Mouse (Mus musculus): ENCODE measurements around the gene Zfp408. TPM values are rescaled to one million over a fixed set of nuclear protein-coding genes. Genes with fewer than 3 reads are reported as not detected.

Zfp408 gene
- 11.8 TPM for polyA plus RNA-seq (2012; fragmentation: generic; extraction: Trizol)

DNA sequence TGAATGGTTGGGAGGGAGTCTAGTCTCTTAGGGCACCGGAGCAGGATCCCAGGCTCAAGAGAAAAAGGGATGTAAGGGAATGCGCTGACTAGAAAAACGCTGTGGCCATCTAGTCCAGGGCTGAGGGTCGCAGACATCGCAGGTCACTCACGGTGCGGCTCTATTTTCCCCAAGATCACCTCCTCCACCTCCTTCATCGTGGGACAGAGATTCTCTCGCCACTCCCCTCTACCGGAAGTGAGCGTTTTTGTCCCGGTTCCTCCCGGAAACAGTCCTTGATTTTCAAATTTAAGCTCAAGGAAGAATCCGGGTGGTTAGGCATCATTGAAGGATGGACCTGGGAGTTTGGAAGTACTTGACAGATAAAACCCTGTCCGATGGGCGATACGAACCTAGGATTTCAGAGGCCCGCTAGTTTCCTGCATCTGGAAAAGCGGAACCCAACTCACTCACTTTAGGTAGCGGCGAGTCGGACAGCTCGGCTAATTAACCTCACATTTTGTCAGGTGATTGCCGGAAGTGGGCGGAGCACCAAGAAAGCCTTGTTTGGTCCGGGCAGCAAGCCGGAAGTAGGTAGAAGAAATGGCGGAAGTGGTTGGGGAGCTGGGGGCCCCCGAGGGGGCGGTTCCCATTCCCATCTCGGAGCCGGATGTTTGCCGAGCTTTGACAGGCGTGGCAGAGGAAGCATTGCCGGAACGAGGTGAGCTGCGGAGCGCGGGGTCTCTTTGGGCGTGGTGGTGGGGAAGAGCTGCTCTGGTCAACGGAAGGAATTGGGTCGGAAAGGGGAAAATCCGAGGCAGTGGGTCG lies at the start of gene Zfp408, which contains the start of gene Arhgap1:
TSS of gene Zfp408 (minus strand) at position 239 of the 807 bp plus-strand sequence.
TSS of gene Arhgap1 (plus strand) at position 308 of the 807 bp plus-strand sequence.
- peaks cover 32% of the 10 kb centered on the region for H3K36me3 ChIP-seq (ENCODE audit: control insufficient read depth, insufficient read depth)
- H3K27me3 ChIP-seq (ENCODE audit: control insufficient read depth, insufficient read depth, insufficient read length) = no peaks in the 10 kb centered on the region

DNA sequence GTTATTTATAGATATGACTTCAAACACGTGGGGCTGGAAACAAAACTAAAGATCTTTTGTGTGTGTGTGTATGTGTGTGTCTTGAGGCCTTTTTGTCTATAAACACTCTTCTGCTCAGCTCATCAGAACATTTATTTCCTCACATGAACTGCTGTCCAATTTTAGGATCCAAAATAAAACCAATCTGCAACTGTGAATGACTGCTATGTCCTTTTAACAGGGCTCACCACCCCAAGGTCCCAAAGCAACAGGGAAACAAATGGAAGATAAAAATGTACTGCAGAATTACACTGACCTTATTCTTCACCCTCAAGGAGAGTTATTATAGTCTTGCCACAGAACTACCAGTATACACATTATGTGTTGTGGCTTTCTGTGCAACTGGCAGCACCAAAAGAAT lies 49.6 kb upstream of the Zfp408 start:
- Histone ChIP-seq H3K36me3 (ENCODE audit: control insufficient read depth, insufficient read depth) (no peaks in the 10 kb centered on the region), H3K79me2 (ENCODE audit: control insufficient read depth, insufficient read depth) (peaks cover 5% of the 10 kb centered on the region), H3K4me2 (ENCODE audit: low read depth) (peak overlapping the region; percentile 28), H3K27me3 (ENCODE audit: control insufficient read depth, insufficient read depth, insufficient read length) (no peaks in the 10 kb centered on the region), H3ac (ENCODE audit: control insufficient read depth, insufficient read length) (no peak overlapping the region), H3K4me3 (no peak overlapping the region)
- no peak for TF ChIP-seq USF1 (IDR thresholded peaks at IDR 0.05; ENCODE audit: low read depth)
- no peak for TF ChIP-seq MYOD1 (IDR thresholded peaks at IDR 0.05; ENCODE audit: control insufficient read depth in 1 of 3, insufficient read length in 2 of 3, low read depth in 2 of 3)
- no peak for TF ChIP-seq SRF (IDR thresholded peaks at IDR 0.05; ENCODE audit: control insufficient read depth, insufficient read length, low read depth)
- TF ChIP-seq TCF12 (IDR thresholded peaks at IDR 0.05; ENCODE audit: insufficient read depth, poor library complexity, severe bottlenecking) = no peak
- no peak for TF ChIP-seq MAX (IDR thresholded peaks at IDR 0.05; ENCODE audit: low read depth)
- TF ChIP-seq E2F4 (IDR thresholded peaks at IDR 0.05; ENCODE audit: insufficient read depth) = no peak
- no peak for TF ChIP-seq POLR2A (IDR thresholded peaks at IDR 0.05; ENCODE audit: insufficient read length, low read depth)
- no peak for TF ChIP-seq REST (IDR thresholded peaks at IDR 0.05; ENCODE audit: insufficient read depth, insufficient read length)
- TF ChIP-seq MYOG (IDR thresholded peaks at IDR 0.05; ENCODE audit: control insufficient read depth in 1 of 3, insufficient read depth in 1 of 3, insufficient read length in 2 of 3, low read depth in 2 of 3) = no peak
- TF ChIP-seq CEBPB (IDR thresholded peaks at IDR 0.05; ENCODE audit: insufficient read depth, poor library complexity, severe bottlenecking) = no peak
- no peak for TF ChIP-seq TCF3 (IDR thresholded peaks at IDR 0.05; ENCODE audit: insufficient read length, low read depth)
- TF ChIP-seq POLR2AphosphoS2 (IDR thresholded peaks at IDR 0.05; ENCODE audit: insufficient read length, low read depth) = no peak

More for the DNA sequence above, at the start of gene Zfp408, which contains the start of gene Arhgap1:
- peaks cover 55% of the 10 kb centered on the region for H3K79me2 ChIP-seq (ENCODE audit: control insufficient read depth, insufficient read depth)
- H3K4me3 ChIP-seq = peak within 1 kb of the TSS; percentile 96
- H3K4me2 ChIP-seq (ENCODE audit: low read depth) = peak within 1 kb of the TSS; percentile 95
- TF ChIP-seq SRF (IDR thresholded peaks at IDR 0.05; ENCODE audit: control insufficient read depth, insufficient read length, low read depth) (peak; percentile 96), POLR2A (IDR thresholded peaks at IDR 0.05; ENCODE audit: insufficient read length, low read depth) (peak; percentile 88), POLR2AphosphoS2 (IDR thresholded peaks at IDR 0.05; ENCODE audit: insufficient read length, low read depth) (peak; percentile 84), MAX (IDR thresholded peaks at IDR 0.05; ENCODE audit: low read depth) (no peak), MYOG (IDR thresholded peaks at IDR 0.05; ENCODE audit: control insufficient read depth in 1 of 3, insufficient read depth in 1 of 3, insufficient read length in 2 of 3, low read depth in 2 of 3) (no peak), USF1 (IDR thresholded peaks at IDR 0.05; ENCODE audit: low read depth) (peak; percentile 88), CEBPB (IDR thresholded peaks at IDR 0.05; ENCODE audit: insufficient read depth, poor library complexity, severe bottlenecking) (no peak)
- peak within 1 kb of the TSS; percentile 42 for H3ac ChIP-seq (ENCODE audit: control insufficient read depth, insufficient read length)

DNA sequence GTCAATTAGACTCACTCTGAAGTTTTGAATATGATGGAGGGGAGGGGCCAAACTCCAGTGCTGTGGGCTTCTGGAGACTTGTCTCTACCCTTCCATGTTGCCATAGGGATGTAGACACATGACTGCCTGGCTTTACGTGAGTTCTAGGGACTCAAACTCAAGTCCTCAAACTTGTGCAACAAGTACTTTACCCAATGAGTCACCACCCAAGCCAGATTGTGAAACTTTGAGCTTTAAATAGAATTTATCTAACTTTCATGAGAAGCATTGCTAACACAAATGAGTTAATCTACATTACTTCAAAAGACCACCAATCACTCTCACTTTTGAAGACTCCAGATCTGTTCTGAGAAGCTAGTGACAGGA lies 46.6 kb upstream of the Zfp408 start:
- no peaks in the 10 kb centered on the region for H3K27me3 ChIP-seq (ENCODE audit: control insufficient read depth, insufficient read depth, insufficient read length)
- no peak overlapping the region for H3K4me2 ChIP-seq (ENCODE audit: low read depth)
- H3K36me3 ChIP-seq (ENCODE audit: control insufficient read depth, insufficient read depth) = peaks cover 3% of the 10 kb centered on the region
- no peak overlapping the region for H3ac ChIP-seq (ENCODE audit: control insufficient read depth, insufficient read length)
- peaks cover 5% of the 10 kb centered on the region for H3K79me2 ChIP-seq (ENCODE audit: control insufficient read depth, insufficient read depth)
- no peak overlapping the region for H3K4me3 ChIP-seq
- TF ChIP-seq POLR2A (IDR thresholded peaks at IDR 0.05; ENCODE audit: insufficient read length, low read depth) = no peak
- peak; percentile 88 for TF ChIP-seq CEBPB (IDR thresholded peaks at IDR 0.05; ENCODE audit: insufficient read depth, poor library complexity, severe bottlenecking)

- TF ChIP-seq POLR2AphosphoS2 (IDR thresholded peaks at IDR 0.05; ENCODE audit: insufficient read length, low read depth) (no peak), POLR2A (IDR thresholded peaks at IDR 0.05; ENCODE audit: insufficient read length, low read depth) (no peak), USF1 (IDR thresholded peaks at IDR 0.05; ENCODE audit: low read depth) (no peak), E2F4 (IDR thresholded peaks at IDR 0.05; ENCODE audit: insufficient read depth) (no peak), MYOD1 (IDR thresholded peaks at IDR 0.05; ENCODE audit: control insufficient read depth in 1 of 3, insufficient read length in 2 of 3, low read depth in 2 of 3) (no peak), MAX (IDR thresholded peaks at IDR 0.05; ENCODE audit: low read depth) (no peak), TCF12 (IDR thresholded peaks at IDR 0.05; ENCODE audit: insufficient read depth, poor library complexity, severe bottlenecking) (no peak), REST (IDR thresholded peaks at IDR 0.05; ENCODE audit: insufficient read depth, insufficient read length) (no peak), SRF (IDR thresholded peaks at IDR 0.05; ENCODE audit: control insufficient read depth, insufficient read length, low read depth) (no peak), CEBPB (IDR thresholded peaks at IDR 0.05; ENCODE audit: insufficient read depth, poor library complexity, severe bottlenecking) (no peak), TCF3 (IDR thresholded peaks at IDR 0.05; ENCODE audit: insufficient read length, low read depth) (no peak), MYOG (IDR thresholded peaks at IDR 0.05; ENCODE audit: control insufficient read depth in 1 of 3, insufficient read depth in 1 of 3, insufficient read length in 2 of 3, low read depth in 2 of 3) (no peak)
- no peak overlapping the region for H3K4me2 ChIP-seq (ENCODE audit: low read depth)
- peaks cover 5% of the 10 kb centered on the region for H3K79me2 ChIP-seq (ENCODE audit: control insufficient read depth, insufficient read depth)
- no peaks in the 10 kb centered on the region for H3K27me3 ChIP-seq (ENCODE audit: control insufficient read depth, insufficient read depth, insufficient read length)
- H3K4me3 ChIP-seq = no peak overlapping the region
- peaks cover 9% of the 10 kb centered on the region for H3K36me3 ChIP-seq (ENCODE audit: control insufficient read depth, insufficient read depth)
- no peak overlapping the region for H3ac ChIP-seq (ENCODE audit: control insufficient read depth, insufficient read length)
Observed at GRCm38 (mm10) chr2:91695436-91696224, 46.0 kb upstream of the Zfp408 start.
